Mouse (Mus musculus) MEL (cell line): ENCODE results near the gene Zfp777. TPM values are rescaled to one million over a fixed set of nuclear protein-coding genes. Genes with fewer than 3 reads are reported as not detected.

Source experiments
- DNase-seq: peaks from one replicate; pipeline ENCODE4 v3.0.0; 2011; ENCODE audit warnings: low read depth, low spot score
- H3K27ac ChIP-seq: 2 replicates; pipeline ENCODE4 v1.5.1; 2012; ENCODE audit warnings: low read depth, mild to moderate bottlenecking, control low read depth, low read length, moderate library complexity; ENCODE audit not compliant: control insufficient read depth
- H3K27me3 ChIP-seq, 2 experiments: fragments of 150-350 bp in 1 of 2; sonication (generic) in 1 of 2; 2 replicates each; pipeline ENCODE4 v1.6.1; 2012; ENCODE audit warnings: low read length in 2 of 2, mild to moderate bottlenecking in 2 of 2, improper control_type of control experiment in 1 of 2, moderate library complexity in 1 of 2; ENCODE audit not compliant: insufficient read depth in 2 of 2, control insufficient read depth in 1 of 2
- H3K36me3 ChIP-seq, 2 experiments: 2 replicates each; pipeline ENCODE4 v1.6.1; 2012 to 2014; ENCODE audit warnings: low read length in 2 of 2, improper control_type of control experiment in 1 of 2, inconsistent platforms in 1 of 2, mild to moderate bottlenecking in 1 of 2; ENCODE audit not compliant: insufficient read depth in 2 of 2, control insufficient read depth in 1 of 2
- H3K4me1 ChIP-seq, 2 experiments: fragments of 150-350 bp in 1 of 2; sonication (generic) in 1 of 2; 2 replicates each; pipeline ENCODE4 v1.6.1; 2012; ENCODE audit warnings: low read length in 2 of 2, improper control_type of control experiment in 1 of 2, mild to moderate bottlenecking in 1 of 2; ENCODE audit not compliant: insufficient read depth in 2 of 2, control insufficient read depth in 1 of 2
- H3K4me3 ChIP-seq, 2 experiments: fragments of 150-350 bp in 1 of 2; sonication (generic) in 1 of 2; 2 replicates each; pipeline ENCODE4 v1.5.1; 2012; ENCODE audit warnings: low read depth in 2 of 2, low read length in 2 of 2, mild to moderate bottlenecking in 2 of 2, moderate library complexity in 2 of 2, control low read depth in 1 of 2, improper control_type of control experiment in 1 of 2; ENCODE audit not compliant: control insufficient read depth in 1 of 2, insufficient read depth in 1 of 2
- H3K79me2 ChIP-seq: 2 replicates; pipeline ENCODE4 v1.6.1; 2012; ENCODE audit warnings: mild to moderate bottlenecking, low read length, moderate library complexity; ENCODE audit not compliant: control insufficient read depth, poor library complexity, insufficient read depth
- H3K9ac ChIP-seq: 2 replicates; pipeline ENCODE4 v1.6.1; 2012; ENCODE audit warnings: low read depth, mild to moderate bottlenecking, control low read depth, low read length, moderate library complexity; ENCODE audit not compliant: control insufficient read depth, poor library complexity, severe bottlenecking
- H3K9me3 ChIP-seq: fragments of 150-350 bp; sonication (generic); replicated peaks from 2 replicates; pipeline ENCODE4 v1.6.1; 2012; ENCODE audit warnings: mild to moderate bottlenecking, low read length, improper control_type of control experiment, moderate library complexity; ENCODE audit not compliant: insufficient read depth
- BHLHE40 ChIP-seq: IDR thresholded peaks from 2 replicates; pipeline ENCODE4 v1.6.1; 2012; ENCODE audit warnings: low read depth, mild to moderate bottlenecking, inconsistent platforms, low read length, improper control_type of control experiment, borderline replicate concordance
- CTCF ChIP-seq, 3 experiments: IDR thresholded peaks in 2 of 3; conservative IDR thresholded peaks in 1 of 3; 2 replicates each; pipeline ENCODE4 v1.5.1; 2011 to 2012; ENCODE audit warnings: low read length in 3 of 3, low read depth in 2 of 3, mild to moderate bottlenecking in 2 of 3, improper control_type of control experiment in 1 of 3, inconsistent platforms in 1 of 3, mixed read lengths in 1 of 3, moderate library complexity in 1 of 3; ENCODE audit not compliant: control insufficient read depth in 1 of 3, insufficient read depth in 1 of 3, poor library complexity in 1 of 3, severe bottlenecking in 1 of 3
- EP300 ChIP-seq, 2 experiments: IDR thresholded peaks; 2 replicates each; pipeline ENCODE4 v1.6.1; 2011; ENCODE audit warnings: improper control_type of control experiment in 2 of 2, low read length in 2 of 2, low read depth in 1 of 2, mild to moderate bottlenecking in 1 of 2
- GATA1 ChIP-seq: IDR thresholded peaks from 2 replicates; pipeline ENCODE4 v1.6.1; 2011; ENCODE audit warnings: low read depth, low read length, improper control_type of control experiment
- HCFC1 ChIP-seq: IDR thresholded peaks from 2 replicates; pipeline ENCODE4 v1.6.1; 2012; ENCODE audit warnings: low read depth, mild to moderate bottlenecking, inconsistent platforms, low read length, improper control_type of control experiment, moderate library complexity
- MAZ ChIP-seq: IDR thresholded peaks from 2 replicates; pipeline ENCODE4 v1.6.1; 2012; ENCODE audit warnings: low read depth, mild to moderate bottlenecking, inconsistent platforms, low read length, improper control_type of control experiment
- MYC ChIP-seq: IDR thresholded peaks from 2 replicates; pipeline ENCODE4 v1.6.1; 2011; ENCODE audit warnings: low read depth, mild to moderate bottlenecking, low read length, improper control_type of control experiment, moderate library complexity
- NRF1 ChIP-seq: IDR thresholded peaks from 2 replicates; pipeline ENCODE4 v1.6.1; 2014; ENCODE audit warnings: low read depth, mild to moderate bottlenecking, inconsistent platforms, low read length, improper control_type of control experiment, moderate library complexity; ENCODE audit not compliant: poor library complexity, insufficient read depth, severe bottlenecking
- POLR2A ChIP-seq, 2 experiments: IDR thresholded peaks; 2 replicates each; pipeline ENCODE4 v1.6.1; 2011 to 2012; ENCODE audit warnings: low read length in 2 of 2, mild to moderate bottlenecking in 2 of 2, control low read depth in 1 of 2, improper control_type of control experiment in 1 of 2, low read depth in 1 of 2, moderate library complexity in 1 of 2; ENCODE audit not compliant: control insufficient read depth in 1 of 2, insufficient read depth in 1 of 2, poor library complexity in 1 of 2
- POLR2AphosphoS2 ChIP-seq: IDR thresholded peaks from 2 replicates; pipeline ENCODE4 v1.6.1; 2011; ENCODE audit warnings: low read length, improper control_type of control experiment
- RCOR1 ChIP-seq: IDR thresholded peaks from 2 replicates; pipeline ENCODE4 v1.6.1; 2012; ENCODE audit warnings: low read depth, mild to moderate bottlenecking, inconsistent platforms, low read length, improper control_type of control experiment
- SMC3 ChIP-seq: IDR thresholded peaks from 2 replicates; pipeline ENCODE4 v1.6.1; 2011; ENCODE audit warnings: low read depth, low read length, improper control_type of control experiment
- TBP ChIP-seq: IDR thresholded peaks from 2 replicates; pipeline ENCODE4 v1.8.0; 2011; ENCODE audit warnings: low read depth, low read length, improper control_type of control experiment
- TCF12 ChIP-seq: IDR thresholded peaks from 2 replicates; pipeline ENCODE4 v1.6.1; 2014; ENCODE audit warnings: low read depth, mild to moderate bottlenecking, inconsistent platforms, low read length, improper control_type of control experiment, moderate library complexity
- UBTF ChIP-seq: IDR thresholded peaks from 2 replicates; pipeline ENCODE4 v1.6.1; 2012; ENCODE audit warnings: low read depth, mild to moderate bottlenecking, inconsistent platforms, low read length, improper control_type of control experiment, moderate library complexity, borderline replicate concordance; ENCODE audit not compliant: insufficient read depth
- ZC3H11A ChIP-seq: IDR thresholded peaks from 2 replicates; pipeline ENCODE4 v1.6.1; 2012; ENCODE audit warnings: low read depth, mild to moderate bottlenecking, inconsistent platforms, low read length, improper control_type of control experiment
- ZNF384 ChIP-seq: IDR thresholded peaks from 2 replicates; pipeline ENCODE4 v1.6.1; 2012; ENCODE audit warnings: low read depth, mild to moderate bottlenecking, inconsistent platforms, low read length, improper control_type of control experiment
- polyA plus RNA-seq, 2 experiments: library from polyadenylated mRNA; stranded (reverse) in 1 of 2; unstranded in 1 of 2; fragments of >175 nt in 1 of 2; fragments of >200 nt in 1 of 2; gene quantifications; 2 replicates each; pipeline versions ENCODE4 v1.2.1 to v1.2.4; 2012; ENCODE audit warnings: low replicate concordance in 2 of 2, low read depth in 1 of 2; ENCODE audit not compliant: insufficient read length in 2 of 2, insufficient read depth in 1 of 2, missing spikeins in 1 of 2
- total RNA-seq: library from RNA; depleted of rRNA; stranded (reverse); fragments of 300-350 nt; gene quantifications from 2 replicates; pipeline ENCODE4 v1.2.3, GENCODE M21; 2012

The Zfp777 gene
- total and polyA plus RNA-seq, 3 experiments: 20.4 to 32.4 TPM; not detected in 1

- peaks cover 0 to 16% of the 10 kb centered on the region in 2 experiments; a peak in 2 of 4 replicates for H3K36me3 ChIP-seq
Measured at GRCm38 (mm10) chr6:48024994-48025345, 23.7 kb downstream of the Zfp777 start.

GRCm38 (mm10) chr6:48024330-48024993 lies 24.2 kb downstream of the Zfp777 start:
- no peak for TF ChIP-seq ZNF384
- TF ChIP-seq EP300 (IDR thresholded peaks at IDR 0.05; ENCODE audit: low read depth in 1 of 2, low read length in 2 of 2): no peak
- no peak for TF ChIP-seq TCF12
- TF ChIP-seq SMC3: no peak
- no peak for TF ChIP-seq BHLHE40
- TF ChIP-seq MYC: no peak
- Histone ChIP-seq H3K27me3 (no peaks in the 10 kb centered on the region), H3K36me3 (peaks cover 0 to 11% of the 10 kb centered on the region in 2 experiments; a peak in 2 of 4 replicates), H3K9me3 (no peaks in the 10 kb centered on the region), H3K9ac (no peak overlapping the region), H3K27ac (no peak overlapping the region), H3K79me2 (no peaks in the 10 kb centered on the region), H3K4me3 (no peak overlapping the region), H3K4me1 (no peaks in the 10 kb centered on the region)
- no peak for DNase-seq

More at GRCm38 (mm10) chr6:48024994-48025345, 23.7 kb downstream of the Zfp777 start:
- H3K79me2 ChIP-seq: no peaks in the 10 kb centered on the region
- H3K27me3 ChIP-seq: no peaks in the 10 kb centered on the region
- H3K4me1 ChIP-seq: no peaks in the 10 kb centered on the region
- TF ChIP-seq POLR2AphosphoS2 (no peak), NRF1 (no peak), MAZ (no peak), CTCF (IDR thresholded peaks at IDR 0.05 in 2 of 3, conservative IDR thresholded peaks at IDR 0.05 in 1 of 3; ENCODE audit: control insufficient read depth in 1 of 3, insufficient read depth in 1 of 3, low read depth in 2 of 3, low read length in 3 of 3, poor library complexity in 1 of 3, severe bottlenecking in 1 of 3) (no peak), EP300 (IDR thresholded peaks at IDR 0.05; ENCODE audit: low read depth in 1 of 2, low read length in 2 of 2) (no peak), TBP (no peak), UBTF (no peak), POLR2A (IDR thresholded peaks at IDR 0.05; ENCODE audit: control insufficient read depth in 1 of 2, insufficient read depth in 1 of 2, low read depth in 1 of 2, low read length in 2 of 2, poor library complexity in 1 of 2) (no peak), GATA1 (no peak), HCFC1 (no peak), RCOR1 (no peak), ZC3H11A (no peak)
- no peak overlapping the region for H3K9ac ChIP-seq
- no peak overlapping the region for H3K27ac ChIP-seq
- no peaks in the 10 kb centered on the region for H3K9me3 ChIP-seq
- H3K4me3 ChIP-seq: no peak overlapping the region
- no peak for DNase-seq
